Mouse (Mus musculus): ENCODE results near the gene Chst8.

The Chst8 gene

DNA sequence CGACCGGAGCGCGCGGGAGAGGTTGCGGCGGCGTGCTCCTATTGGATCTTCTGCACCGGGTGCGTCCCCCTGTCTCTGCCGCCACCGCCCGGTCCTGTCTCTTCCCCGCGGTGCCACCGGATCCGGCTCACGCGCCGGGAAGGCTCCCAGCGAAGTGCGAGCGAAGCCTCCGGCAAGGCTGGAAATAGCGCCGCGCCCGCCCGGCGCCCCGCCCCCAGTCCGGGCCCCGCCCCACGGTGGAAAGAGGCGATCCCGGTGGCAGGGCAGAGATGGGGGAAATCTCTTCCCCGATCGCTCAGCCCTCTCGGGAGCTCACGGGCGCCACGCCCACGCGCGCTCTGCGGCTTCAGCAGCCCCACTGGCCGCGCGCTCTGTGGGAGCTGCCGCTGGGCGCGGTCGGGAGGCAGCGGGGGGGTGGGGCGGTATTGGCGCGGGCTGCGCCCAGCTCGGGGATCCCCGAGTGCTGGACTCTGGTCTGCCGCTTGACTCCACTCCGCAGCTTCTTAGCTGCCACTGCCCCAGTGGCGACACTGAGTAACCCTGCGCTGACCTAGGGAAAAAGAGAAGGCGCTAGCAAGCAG, at the start of gene Chst8:
Chst8 (minus strand) TSS at position 181 of the 581 bp plus-strand sequence.
- DNase-seq (ENCODE audit: low read depth, low spot score), result peak; percentile 19

DNA sequence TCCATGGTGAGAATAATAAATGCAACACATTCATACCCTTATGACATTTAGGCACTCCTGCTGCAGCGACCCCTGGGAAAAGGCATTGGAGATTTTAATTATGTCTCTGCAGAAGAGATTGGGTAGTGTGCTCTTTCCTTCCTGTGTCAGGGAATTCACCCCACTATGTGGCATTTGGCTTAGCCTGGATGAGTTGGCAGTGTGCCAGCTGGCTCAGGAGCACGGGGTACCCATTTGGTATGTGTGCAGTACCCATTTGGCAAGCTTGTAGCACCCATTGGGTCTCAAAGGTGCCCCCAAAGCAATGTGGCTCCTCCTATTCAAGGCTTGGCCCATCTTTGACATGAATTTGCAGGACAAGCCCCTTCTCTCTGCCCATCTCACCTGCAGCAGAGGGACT, 45.8 kb upstream of the Chst8 start:
- no peak for DNase-seq (ENCODE audit: low read depth, low spot score)

DNA sequence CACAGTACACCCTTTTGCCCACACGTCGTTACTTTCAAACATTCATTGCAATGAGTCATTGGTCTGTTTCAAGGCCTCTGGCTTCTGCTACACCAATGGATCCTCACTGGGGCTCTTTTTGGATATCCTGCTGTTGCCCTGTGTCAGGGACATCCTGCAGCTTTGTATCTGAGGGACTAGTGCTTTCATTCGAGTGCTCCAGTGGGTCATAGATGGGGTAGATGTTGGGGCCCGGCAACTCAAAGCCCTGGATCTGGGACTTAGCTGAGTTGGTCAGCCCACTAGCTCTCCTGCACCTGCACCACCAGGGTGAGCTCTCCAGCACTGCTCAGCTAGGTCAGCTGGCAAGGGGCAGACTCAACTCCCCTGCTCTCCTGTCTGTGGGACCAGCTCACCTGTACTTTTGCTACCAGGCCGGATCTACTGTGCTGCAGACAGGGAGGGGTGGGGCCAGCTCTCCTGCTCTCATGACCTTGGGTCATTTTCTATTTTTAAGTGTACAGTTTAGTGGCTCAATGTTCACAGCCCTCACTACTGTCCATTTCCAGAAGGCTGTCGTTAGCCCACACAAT, 42.4 kb upstream of the Chst8 start:
- no peak for DNase-seq (ENCODE audit: low read depth, low spot score)

DNA sequence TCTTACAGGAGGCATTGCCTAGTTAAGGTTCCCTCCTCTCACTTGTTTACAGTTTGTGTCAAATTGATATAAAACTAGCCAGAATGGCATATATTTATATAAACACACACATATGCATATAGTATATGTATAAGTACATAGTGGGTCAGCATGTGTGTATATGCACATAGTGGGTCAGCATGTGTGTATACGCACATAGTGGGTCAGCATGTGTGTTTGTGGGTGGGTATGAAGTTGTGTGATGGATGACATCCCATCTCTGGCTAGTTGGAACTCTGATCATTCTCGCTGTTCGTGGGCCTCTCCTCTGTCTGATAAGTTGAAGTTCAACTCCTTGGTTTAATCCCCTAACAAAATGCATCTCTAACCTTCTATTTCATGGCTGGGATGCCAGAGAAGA, 40.9 kb upstream of the Chst8 start:
- DNase-seq (ENCODE audit: low read depth, low spot score), result no peak

DNA sequence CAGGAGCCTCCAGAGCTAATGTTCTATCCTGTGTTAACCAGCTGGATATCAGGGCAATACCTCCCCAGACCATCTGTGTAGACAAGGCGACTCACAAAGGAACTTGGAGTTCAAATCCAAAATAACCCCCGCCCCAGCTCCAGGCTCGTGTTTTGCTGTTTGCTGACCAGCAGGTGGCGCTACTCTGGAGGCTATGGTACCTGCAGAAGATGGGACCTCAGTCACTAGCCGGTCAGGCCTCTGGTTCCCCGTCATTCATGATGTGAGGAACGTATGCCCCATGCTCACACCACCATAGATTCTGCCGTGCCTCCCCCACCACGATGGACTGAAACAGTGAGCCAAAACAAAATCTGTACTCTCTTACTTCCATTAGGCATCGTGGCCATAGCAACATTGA, 37.1 kb upstream of the Chst8 start:
- DNase-seq (ENCODE audit: low read depth, low spot score), result no peak

DNA sequence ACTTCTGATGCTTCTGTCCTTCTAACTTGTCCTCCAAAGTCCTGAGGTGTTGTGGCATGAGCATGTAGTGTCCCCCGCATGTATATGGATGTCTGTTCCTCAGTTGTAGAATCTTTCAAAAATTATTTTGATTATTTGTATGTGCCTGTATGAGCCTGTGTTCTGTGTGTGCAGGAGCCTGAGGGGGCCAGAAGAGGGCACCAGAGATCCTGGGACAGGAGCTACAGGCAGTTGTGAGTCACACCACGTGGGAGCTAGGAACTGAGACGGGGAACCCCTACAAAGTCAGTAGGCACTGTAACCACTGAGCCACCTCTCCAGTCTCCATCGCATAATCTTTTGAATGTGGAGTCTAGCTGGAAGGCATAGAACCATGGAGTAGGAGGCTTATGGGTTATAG, 36.3 kb upstream of the Chst8 start:
- DNase-seq (ENCODE audit: low read depth, low spot score), result no peak

DNA sequence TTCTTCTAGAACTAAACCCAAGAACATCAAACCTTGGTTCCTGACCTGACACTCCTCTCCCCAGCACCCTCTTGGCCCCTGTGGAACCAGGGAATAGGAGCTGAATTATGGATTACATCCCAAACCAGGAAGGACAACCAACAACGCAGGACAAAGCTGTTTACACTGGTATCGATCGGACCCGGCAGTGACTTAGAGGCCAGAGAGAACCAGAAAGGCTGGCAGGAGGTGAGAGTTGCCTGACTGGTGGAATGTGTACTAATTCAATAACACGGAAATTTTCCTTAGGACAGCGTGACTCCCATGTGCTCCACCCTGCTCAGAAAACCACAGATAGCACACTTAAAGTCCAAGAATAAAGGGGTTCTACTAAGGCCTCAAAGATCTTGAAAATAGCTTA, 35.4 kb upstream of the Chst8 start:
- DNase-seq (ENCODE audit: low read depth, low spot score), result no peak

DNA sequence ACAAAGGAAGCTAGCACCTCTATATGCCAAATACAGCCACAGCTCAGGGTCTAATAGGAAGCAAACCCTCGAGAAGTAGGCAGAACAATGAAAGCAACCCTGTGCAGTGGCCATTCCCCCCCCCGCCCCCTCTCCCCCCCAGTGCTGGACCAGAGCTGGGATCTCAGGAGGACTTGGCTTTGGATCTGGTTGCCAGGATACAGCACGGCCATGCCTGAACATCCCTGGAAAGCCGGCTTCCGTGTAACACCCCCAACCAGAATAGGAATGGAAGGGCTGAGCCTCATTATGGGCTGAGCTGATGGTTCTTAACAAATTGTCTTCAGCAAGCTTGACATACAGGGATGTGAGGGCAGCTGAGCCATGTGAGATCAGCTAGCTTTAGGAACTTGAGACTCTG, 34.9 kb upstream of the Chst8 start:
- no peak for DNase-seq (ENCODE audit: low read depth, low spot score)

DNA sequence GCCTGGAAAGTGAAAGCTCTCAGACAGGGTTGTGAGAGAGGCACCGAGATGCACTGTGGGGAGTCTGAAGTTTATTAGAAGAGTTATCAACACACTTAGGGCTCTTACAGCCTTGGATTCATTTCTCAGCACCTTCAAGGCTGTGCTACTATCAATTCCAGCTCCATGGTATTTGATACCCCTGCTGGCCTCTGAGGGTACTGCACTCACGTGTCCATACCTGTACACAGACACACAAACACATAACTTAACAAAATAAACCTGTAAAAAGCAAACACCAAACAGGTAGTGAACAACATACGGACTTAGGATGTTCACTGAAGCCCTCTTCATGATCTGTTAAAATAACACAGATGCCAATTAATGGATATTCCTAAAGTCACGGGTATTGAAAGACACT, 26.2 kb upstream of the Chst8 start:
- DNase-seq (ENCODE audit: low read depth, low spot score), result no peak

DNA sequence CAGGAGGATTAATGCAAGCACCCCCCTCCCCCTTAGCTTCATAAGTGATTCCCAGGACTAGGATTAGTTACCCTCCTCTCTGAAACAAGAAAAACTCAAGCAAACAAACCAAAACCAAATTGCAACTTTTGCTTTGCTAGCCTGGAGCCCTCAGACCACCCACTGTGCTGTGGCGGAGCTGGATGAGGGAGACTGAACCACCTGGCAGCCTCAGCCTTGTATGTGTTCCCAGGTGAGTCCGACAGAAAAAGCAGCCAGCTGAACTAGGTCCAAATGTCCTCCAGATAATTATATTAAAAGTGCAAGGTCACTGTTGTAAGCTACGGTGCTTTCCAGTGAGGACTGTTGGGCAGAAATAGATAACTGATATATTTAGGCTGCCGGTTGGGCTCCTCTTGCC, 25.7 kb upstream of the Chst8 start:
- DNase-seq (ENCODE audit: low read depth, low spot score), result no peak

DNA sequence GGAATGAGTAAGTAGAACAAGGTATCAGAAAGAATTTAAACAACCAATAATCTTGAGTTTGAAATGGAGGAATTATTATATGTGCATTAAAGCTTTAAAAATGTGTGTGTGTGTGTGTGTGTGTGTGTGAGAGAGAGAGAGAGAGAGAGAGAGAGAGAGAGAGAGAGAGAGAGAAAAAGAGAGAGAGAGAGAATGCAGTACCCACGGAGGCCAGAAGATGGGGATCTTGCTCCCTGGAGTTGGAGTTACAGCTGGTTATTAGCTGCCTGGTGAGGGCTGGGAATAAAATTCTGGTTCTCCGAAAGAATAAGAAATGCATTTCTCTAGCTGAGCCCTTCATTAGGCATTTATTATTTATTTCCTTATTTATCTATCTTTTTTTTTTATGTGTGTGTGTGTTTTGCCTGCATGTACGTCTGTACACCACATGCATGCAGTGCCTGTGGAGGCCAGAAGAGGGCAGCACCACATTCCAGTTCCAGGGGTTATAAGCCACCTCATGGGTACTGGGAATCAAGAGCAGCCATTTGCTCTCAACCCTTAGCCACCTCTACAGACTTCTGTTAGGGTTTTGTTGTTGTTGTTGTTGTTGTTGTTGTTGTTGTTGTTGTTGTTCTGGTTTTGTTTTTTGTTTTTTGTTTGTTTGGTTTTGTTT, 13.9 kb upstream of the Chst8 start:
- DNase-seq (ENCODE audit: low read depth, low spot score), result peak; percentile 10

DNA sequence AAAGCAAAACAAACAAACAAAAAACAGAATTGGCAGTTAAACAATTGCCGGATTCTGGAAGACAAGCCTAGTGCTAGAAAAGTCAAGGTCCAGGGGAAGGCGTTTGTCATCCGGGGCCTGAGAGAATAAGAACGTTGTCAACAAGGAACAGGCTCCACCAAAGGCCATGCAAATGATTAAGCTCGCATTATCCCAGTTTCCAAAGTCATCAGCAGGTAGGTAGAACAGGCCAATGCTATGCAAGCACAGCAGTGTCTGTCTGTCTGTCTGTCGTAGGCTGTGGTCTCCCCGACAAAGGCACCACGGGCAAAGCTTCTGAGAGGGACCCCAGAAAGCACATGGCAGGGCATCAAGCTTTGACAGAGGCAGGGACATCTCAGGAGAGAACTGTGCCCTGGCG, 9.1 kb upstream of the Chst8 start:
- no peak for DNase-seq (ENCODE audit: low read depth, low spot score)

DNA sequence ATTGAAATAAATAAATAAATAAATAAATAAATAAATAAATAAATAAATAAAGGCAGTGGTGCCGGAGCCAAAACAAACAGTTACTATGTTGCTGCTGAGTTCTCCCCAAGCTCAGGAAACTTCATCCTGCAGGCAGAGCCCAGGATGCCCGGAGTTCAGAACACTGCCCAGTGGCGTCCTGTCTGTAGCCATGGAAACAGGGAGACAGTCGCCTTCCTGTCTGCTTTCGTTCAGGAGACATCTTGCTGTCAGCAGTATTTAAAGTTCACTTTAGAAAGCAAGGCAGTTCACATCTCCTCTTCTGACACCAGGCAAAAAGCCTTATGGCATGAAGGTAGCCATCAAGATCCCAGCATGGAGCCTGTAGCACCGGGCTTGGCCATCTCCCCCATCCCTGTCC, 8.0 kb upstream of the Chst8 start:
- no peak for DNase-seq (ENCODE audit: low read depth, low spot score)

DNA sequence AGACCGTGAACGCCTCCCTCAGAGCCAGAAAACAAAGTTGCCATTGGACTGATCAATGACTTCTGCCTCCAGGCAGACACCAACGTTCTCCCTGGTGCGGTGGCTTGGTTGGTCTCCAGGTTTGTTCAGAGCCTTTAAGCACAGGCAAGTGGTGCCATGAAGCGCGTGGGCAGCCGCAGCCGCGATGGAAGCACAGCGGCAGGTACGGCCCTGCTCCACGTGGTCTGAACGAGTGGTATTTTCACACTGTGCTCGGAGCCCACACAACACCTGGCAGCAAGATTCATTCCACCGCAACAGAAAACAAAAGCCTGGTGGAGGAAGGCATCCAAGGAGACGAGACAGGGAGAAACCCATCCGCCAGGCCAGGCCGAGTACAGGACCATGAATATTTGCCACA, 7.3 kb upstream of the Chst8 start:
- no peak for DNase-seq (ENCODE audit: low read depth, low spot score)

DNA sequence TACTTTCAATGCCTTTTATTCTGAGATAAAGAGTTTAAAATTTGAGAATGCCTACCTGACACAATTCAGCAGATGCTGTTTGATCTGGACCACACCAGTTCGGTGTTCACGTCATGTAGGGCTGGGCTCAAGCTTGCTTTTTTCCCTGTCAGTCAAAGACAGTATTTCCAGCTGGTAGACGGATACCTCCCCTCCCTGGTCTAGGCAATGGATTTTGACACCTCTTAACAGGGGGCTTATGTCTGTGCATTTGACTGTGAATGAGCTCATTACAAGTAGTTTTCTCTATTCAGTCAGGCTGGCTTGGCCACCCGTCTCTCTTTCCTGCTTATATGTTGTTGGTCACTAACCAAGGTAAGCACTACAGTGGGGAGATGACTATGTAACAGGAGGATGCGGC, 6.1 kb upstream of the Chst8 start:
- no peak for DNase-seq (ENCODE audit: low read depth, low spot score)

DNA sequence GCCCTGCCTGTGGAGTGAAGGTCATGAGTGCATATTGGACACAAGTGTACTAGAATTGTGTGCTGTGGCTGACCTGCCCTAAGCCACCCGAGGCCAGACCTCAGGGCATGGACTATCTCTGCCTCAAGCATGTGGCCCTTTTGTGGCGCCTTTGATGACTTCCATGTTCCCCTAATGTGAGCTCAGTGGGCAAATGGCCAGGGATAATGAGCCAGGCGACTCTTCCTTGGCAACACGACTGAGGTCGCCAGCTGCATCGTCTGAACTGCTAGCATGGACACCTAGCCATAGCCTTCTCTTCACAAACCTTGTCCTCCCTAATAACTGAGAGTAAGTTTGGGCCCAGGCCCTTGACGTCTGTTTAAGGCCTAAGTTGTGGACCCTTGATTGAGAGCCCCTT, 4.5 kb upstream of the Chst8 start:
- no peak for DNase-seq (ENCODE audit: low read depth, low spot score)

DNA sequence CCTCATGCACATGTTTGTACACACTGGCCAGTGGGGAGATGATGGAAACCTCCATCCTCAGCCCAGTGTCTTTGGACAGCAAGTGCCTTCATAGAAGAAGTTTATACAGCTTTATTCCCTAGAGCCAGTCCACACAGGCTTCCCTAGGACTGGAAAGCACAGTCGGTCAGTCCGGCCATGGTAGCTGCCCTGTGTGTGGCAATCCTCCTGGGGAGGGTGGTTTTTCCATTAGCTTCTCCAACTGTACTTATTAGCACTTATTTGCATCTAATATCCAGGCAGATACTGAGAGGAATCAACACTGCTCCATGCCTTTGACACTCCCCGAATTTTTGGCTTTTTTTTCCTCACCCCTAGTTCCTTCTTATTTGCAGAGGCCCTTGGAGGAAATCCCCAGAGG, 2.3 kb upstream of the Chst8 start:
- DNase-seq (ENCODE audit: low read depth, low spot score), result no peak

DNA sequence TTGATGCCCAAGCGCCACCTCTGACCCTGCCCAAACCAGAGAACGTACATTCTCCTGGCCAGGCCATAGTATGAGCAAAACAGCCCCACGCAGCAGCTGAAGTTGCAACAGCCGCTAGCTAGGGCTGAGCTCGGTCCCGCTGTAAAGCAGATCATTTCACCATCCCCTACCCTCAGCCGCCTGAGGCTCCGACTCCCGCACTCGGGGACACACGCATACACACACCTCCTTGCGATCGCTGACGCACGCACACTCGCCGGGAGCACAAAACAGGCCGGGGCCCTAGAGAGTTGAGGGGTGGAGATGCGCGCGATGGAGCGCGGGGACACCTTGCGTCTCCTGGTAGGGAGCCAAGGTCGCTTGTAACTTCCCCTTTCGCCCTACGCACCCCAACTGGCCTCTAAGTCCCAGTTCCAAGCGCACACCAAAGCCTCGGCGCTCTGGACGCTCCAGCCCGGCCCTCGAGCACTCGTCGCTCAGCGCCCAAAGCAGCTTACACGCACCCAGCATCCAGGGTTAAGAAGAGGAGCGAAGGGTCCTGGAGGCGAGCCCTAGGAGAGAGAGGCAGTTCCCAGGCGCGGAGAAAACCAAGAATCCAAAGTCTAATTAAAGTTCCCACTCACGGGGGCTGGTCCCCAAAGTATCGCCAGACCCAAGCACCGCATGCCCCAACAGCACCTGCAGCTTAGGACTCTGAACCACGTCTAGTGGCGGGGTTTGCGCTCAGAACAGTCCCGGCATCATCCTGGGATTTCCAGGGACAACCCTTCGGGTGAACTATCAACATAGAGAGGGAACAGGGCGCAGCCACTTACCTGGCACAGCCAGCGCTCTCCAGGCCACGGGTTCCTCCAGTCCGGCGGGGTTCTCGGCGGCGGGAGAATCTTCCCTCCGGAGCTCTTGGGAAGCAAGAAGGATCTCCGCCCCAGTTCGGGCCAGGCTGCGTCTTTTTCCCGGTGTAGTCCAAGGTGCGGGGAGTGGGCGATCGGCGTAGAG, 682 bp downstream of the Chst8 start:
- DNase-seq (ENCODE audit: low read depth, low spot score), result no peak

DNA sequence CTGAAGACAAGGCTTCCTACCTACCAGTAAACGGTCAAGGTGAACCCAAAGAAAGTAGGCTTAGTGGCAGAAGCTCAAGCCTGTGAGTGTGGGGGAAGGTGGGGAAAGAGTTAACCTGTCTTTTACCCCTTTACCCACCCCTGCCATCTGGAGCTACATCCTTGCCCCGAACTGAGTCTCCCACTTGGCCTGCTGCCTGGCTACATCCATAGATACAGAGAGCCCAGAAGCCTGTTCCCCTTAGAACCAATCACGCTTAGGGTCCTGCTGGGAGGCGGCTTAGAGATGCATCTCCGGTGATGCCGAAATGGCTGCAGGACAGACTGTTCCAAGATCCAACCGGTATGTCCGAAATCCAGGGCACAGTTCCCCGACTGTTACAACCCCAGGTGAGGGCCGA, 1.5 kb downstream of the Chst8 start:
- no peak for DNase-seq (ENCODE audit: low read depth, low spot score)

DNA sequence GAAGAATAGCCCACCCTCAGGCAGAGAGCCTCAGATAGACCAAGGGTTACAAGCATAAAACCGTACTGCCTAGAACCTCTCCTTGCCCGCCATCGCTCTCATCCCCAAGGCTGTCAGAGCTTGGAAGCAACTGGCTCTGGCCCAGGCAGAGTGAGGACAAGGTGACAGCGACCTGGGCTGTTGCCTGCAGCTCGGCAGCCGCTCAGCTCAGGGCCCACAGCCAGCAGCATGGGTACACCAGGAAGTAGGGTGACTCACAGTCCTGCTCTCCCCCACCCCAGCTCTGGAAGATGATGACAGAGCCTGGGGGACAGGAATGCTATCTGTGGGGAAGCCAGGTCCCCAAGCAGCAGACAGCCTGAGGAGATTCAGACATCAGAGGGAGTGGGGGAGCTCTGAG, 6.2 kb downstream of the Chst8 start:
- DNase-seq (ENCODE audit: low read depth, low spot score), result no peak

DNA sequence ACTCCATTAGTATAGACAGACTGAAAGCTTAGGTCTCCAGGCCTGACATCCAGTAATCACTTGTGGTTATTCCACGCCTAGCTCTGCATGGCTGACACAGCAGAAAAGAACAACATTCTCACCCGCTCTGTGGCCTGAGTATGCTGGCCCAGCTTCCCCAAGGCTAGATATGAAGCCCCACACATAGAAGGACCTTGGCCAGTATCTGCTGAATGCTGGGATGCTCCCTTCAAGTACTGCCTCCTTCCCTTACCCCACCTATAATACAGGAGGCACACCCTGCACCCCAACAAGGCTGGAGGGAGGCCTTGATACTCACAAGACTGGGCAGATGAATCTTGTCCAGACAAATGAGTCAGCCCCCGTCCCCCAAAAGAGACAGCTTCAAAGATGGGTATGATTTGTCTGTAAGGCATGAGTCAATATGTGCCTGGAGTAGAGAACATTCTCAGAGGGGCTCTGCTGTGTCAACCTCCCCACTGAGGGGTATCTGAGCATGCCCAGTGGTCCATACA, 6.8 kb downstream of the Chst8 start:
- DNase-seq (ENCODE audit: low read depth, low spot score), result no peak

DNA sequence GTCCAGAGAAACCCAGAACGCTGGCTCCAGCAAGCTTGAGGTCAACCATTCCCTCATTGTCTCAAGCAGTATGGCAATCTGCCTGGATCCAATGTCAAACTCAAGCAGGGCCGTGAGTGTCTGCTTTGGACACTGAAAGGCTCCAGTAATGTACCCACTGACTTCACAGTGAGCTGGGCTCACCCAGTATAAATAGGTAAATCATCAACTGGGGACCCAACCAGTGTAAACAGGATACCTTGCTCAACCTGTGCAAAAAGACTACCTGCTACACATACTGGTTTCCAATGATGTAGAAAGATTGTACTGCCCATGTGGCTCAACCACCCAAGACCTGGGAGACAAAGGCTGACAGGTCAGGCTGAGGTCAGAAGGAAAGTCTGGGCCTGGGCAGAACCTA, 7.5 kb downstream of the Chst8 start:
- no peak for DNase-seq (ENCODE audit: low read depth, low spot score)
